Mouse (Mus musculus): Measurements from ENCODE around the gene Fam209. TPM values are rescaled to one million over a fixed set of nuclear protein-coding genes. Genes with fewer than 3 reads are reported as not detected.

Gene Fam209
- total RNA-seq, 1 experiment: 0.54 TPM

DNA sequence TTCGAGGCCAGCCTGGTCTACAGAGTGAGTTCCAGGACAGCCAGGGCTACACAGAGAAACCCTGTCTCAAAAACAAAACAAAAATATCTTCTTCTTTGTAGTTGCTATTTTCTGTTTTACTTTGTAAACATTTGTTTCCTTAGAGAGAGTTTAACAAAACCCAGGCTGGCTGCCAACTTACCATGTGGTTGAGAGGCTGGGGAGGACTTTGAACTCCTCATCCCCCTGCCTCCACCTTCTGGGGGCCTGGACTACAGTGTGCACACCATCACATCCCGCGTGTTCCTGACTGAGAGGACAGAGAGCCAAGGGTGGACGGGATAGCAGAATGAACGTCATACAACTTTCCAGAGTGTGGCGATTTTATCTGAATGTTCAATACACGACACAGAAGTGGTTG is 33.8 kb downstream of the Fam209 start:
- Histone ChIP-seq H3K4me1 (ENCODE audit: control insufficient read depth in 2 of 2, insufficient read depth in 2 of 2, low read length in 2 of 2, poor library complexity in 1 of 2) (peaks cover 4 to 8% of the 10 kb centered on the region in 2 experiments), H3K9me3 (ENCODE audit: control insufficient read depth, insufficient read depth, low read depth, low read length) (no peaks in the 10 kb centered on the region), H3K9ac (ENCODE audit: insufficient read depth, low read depth, low read length, poor library complexity, severe bottlenecking) (no peak overlapping the region), H3K4me3 (ENCODE audit: insufficient read depth in 1 of 2, low read depth in 1 of 2, low read length in 2 of 2, poor library complexity in 1 of 2, severe bottlenecking in 1 of 2) (no peak overlapping the region), H3K27ac (ENCODE audit: insufficient read depth, low read depth, low read length, poor library complexity, severe bottlenecking) (no peak overlapping the region), H3K36me3 (ENCODE audit: control insufficient read depth, insufficient read depth, low read length, poor library complexity, severe bottlenecking) (no peaks in the 10 kb centered on the region)
- DNase-seq (ENCODE audit: low read depth, low spot score): no peak
- in situ Hi-C loops (cut with MboI; ENCODE audit: low sequenced_read_pairs in 2 of 2, unreplicated experiment in 2 of 2): no loop called here
- TF ChIP-seq ZNF384 (IDR thresholded peaks at IDR 0.05; ENCODE audit: low read depth, low read length): no peak
- TF ChIP-seq MAFK (IDR thresholded peaks at IDR 0.05; ENCODE audit: insufficient read depth, low read depth, low read length): no peak
- no peak for TF ChIP-seq ZC3H11A (IDR thresholded peaks at IDR 0.05; ENCODE audit: borderline replicate concordance, low read depth, low read length)
- no peak for TF ChIP-seq HCFC1 (IDR thresholded peaks at IDR 0.05; ENCODE audit: borderline replicate concordance, insufficient read depth, low read length)
- no peak for TF ChIP-seq CHD2 (IDR thresholded peaks at IDR 0.05; ENCODE audit: low read depth, low read length)

- TF ChIP-seq ZNF384 (IDR thresholded peaks at IDR 0.05; ENCODE audit: low read depth, low read length) (peak; percentile 93), HCFC1 (IDR thresholded peaks at IDR 0.05; ENCODE audit: borderline replicate concordance, insufficient read depth, low read length) (no peak)
- Histone ChIP-seq H3K27ac (ENCODE audit: insufficient read depth, low read depth, low read length, poor library complexity, severe bottlenecking) (0 out of 2 replicates have a peak overlapping the region, but pooled peaks have one; percentile 14), H3K4me3 (ENCODE audit: insufficient read depth in 1 of 2, low read depth in 1 of 2, low read length in 2 of 2, poor library complexity in 1 of 2, severe bottlenecking in 1 of 2) (no peak overlapping the region), H3K4me1 (ENCODE audit: control insufficient read depth in 2 of 2, insufficient read depth in 2 of 2, low read length in 2 of 2, poor library complexity in 1 of 2) (peaks cover 2 to 13% of the 10 kb centered on the region in 2 experiments; a peak in 3 of 4 replicates), H3K9ac (ENCODE audit: insufficient read depth, low read depth, low read length, poor library complexity, severe bottlenecking) (peak overlapping the region; percentile 23; the same call in 1 of the 2 replicates), H3K36me3 (ENCODE audit: control insufficient read depth, insufficient read depth, low read length, poor library complexity, severe bottlenecking) (no peaks in the 10 kb centered on the region), H3K9me3 (ENCODE audit: control insufficient read depth, insufficient read depth, low read depth, low read length) (no peaks in the 10 kb centered on the region)
- peak; percentile 79 for DNase-seq (ENCODE audit: low read depth, low spot score)
- in situ Hi-C loops (cut with MboI; ENCODE audit: low sequenced_read_pairs in 2 of 2, unreplicated experiment in 2 of 2): no loop called here
Measured at GRCm38 (mm10) chr2:172510056-172510712, 37.9 kb downstream of the Fam209 start.

DNA sequence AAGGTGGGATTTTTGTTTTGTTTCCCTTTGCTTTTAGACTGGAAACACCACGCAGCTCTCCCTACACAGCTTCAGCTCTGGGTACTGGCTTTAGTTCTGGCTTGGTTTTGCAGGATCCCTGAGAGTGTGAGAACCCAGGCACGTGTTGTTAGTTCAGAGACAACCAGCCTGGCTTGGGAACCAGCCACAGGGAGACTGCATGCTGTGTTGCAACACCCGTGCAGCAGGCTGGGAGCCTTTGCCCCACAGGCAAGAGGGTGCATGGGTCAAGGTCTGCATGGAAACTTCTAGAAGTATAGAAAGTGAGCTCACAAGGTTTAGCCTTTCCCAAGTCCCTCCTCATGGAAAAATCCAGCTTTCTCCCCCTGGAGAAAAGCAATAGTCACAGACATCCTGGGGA is 38.6 kb downstream of the Fam209 start:
- H3K27ac ChIP-seq (ENCODE audit: insufficient read depth, low read depth, low read length, poor library complexity, severe bottlenecking): no peak overlapping the region
- no peak overlapping the region for H3K9ac ChIP-seq (ENCODE audit: insufficient read depth, low read depth, low read length, poor library complexity, severe bottlenecking)
- in situ Hi-C loops (cut with MboI; ENCODE audit: low sequenced_read_pairs in 2 of 2, unreplicated experiment in 2 of 2): no loop called here
- H3K9me3 ChIP-seq (ENCODE audit: control insufficient read depth, insufficient read depth, low read depth, low read length): no peaks in the 10 kb centered on the region
- DNase-seq (ENCODE audit: low read depth, low spot score): no peak
- H3K36me3 ChIP-seq (ENCODE audit: control insufficient read depth, insufficient read depth, low read length, poor library complexity, severe bottlenecking): no peaks in the 10 kb centered on the region
- TF ChIP-seq MAFK (IDR thresholded peaks at IDR 0.05; ENCODE audit: insufficient read depth, low read depth, low read length) (no peak), ZNF384 (IDR thresholded peaks at IDR 0.05; ENCODE audit: low read depth, low read length) (no peak), ZC3H11A (IDR thresholded peaks at IDR 0.05; ENCODE audit: borderline replicate concordance, low read depth, low read length) (no peak), HCFC1 (IDR thresholded peaks at IDR 0.05; ENCODE audit: borderline replicate concordance, insufficient read depth, low read length) (no peak), CHD2 (IDR thresholded peaks at IDR 0.05; ENCODE audit: low read depth, low read length) (no peak)
- H3K4me1 ChIP-seq (ENCODE audit: control insufficient read depth in 2 of 2, insufficient read depth in 2 of 2, low read length in 2 of 2, poor library complexity in 1 of 2): peaks cover 0 to 19% of the 10 kb centered on the region in 2 experiments; a peak in 3 of 4 replicates
- H3K4me3 ChIP-seq (ENCODE audit: insufficient read depth in 1 of 2, low read depth in 1 of 2, low read length in 2 of 2, poor library complexity in 1 of 2, severe bottlenecking in 1 of 2): no peak overlapping the region

DNA sequence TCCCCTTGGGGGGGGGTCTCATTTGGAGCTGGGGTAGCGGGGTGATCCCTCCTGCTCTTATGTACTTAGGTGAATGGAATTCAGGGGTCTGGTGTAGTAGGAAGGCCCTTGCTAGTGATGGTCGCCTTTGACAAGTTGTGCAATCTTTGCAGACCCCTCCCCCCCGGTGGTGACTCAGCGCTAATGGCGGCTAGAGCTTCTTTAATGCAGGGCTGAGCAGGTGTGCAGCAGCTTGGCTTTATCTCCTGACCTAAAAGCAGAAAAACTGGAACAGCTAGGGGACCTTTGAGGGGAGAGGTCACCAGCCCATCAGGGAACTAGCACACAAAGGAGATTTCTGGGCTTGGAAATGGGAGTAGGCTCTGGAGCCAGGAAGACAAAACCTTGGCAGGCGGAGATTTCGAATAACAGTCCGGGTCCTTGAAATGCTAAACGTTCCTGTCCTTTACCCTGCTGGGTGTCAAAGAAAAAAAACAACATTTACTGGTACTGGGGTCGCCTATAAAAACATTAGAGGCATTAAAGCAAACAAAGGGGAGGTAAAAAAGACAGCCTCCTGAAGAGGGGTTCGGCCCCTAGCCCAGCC is 44.2 kb downstream of the Fam209 start:
- H3K4me3 ChIP-seq (ENCODE audit: insufficient read depth in 1 of 2, low read depth in 1 of 2, low read length in 2 of 2, poor library complexity in 1 of 2, severe bottlenecking in 1 of 2): no peak overlapping the region
- peak; percentile 50; the same call in 1 of the 2 replicates for TF ChIP-seq CHD2 (IDR thresholded peaks at IDR 0.05; ENCODE audit: low read depth, low read length)
- no peak for TF ChIP-seq HCFC1 (IDR thresholded peaks at IDR 0.05; ENCODE audit: borderline replicate concordance, insufficient read depth, low read length)
- TF ChIP-seq ZNF384 (IDR thresholded peaks at IDR 0.05; ENCODE audit: low read depth, low read length): no peak
- TF ChIP-seq ZC3H11A (IDR thresholded peaks at IDR 0.05; ENCODE audit: borderline replicate concordance, low read depth, low read length): no peak
- TF ChIP-seq MAFK (IDR thresholded peaks at IDR 0.05; ENCODE audit: insufficient read depth, low read depth, low read length): peak; percentile 96
- peaks cover 2% of the 10 kb centered on the region; the same call in 1 of the 2 replicates for H3K36me3 ChIP-seq (ENCODE audit: control insufficient read depth, insufficient read depth, low read length, poor library complexity, severe bottlenecking)
- in situ Hi-C loops (cut with MboI; ENCODE audit: low sequenced_read_pairs in 2 of 2, unreplicated experiment in 2 of 2): no loop called here
- no peak overlapping the region for H3K9ac ChIP-seq (ENCODE audit: insufficient read depth, low read depth, low read length, poor library complexity, severe bottlenecking)
- H3K27ac ChIP-seq (ENCODE audit: insufficient read depth, low read depth, low read length, poor library complexity, severe bottlenecking): peak overlapping the region; percentile 98
- no peaks in the 10 kb centered on the region for H3K9me3 ChIP-seq (ENCODE audit: control insufficient read depth, insufficient read depth, low read depth, low read length)
- peak; percentile 86 for DNase-seq (ENCODE audit: low read depth, low spot score)
- peaks cover 0 to 39% of the 10 kb centered on the region in 2 experiments; a peak in 2 of 4 replicates for H3K4me1 ChIP-seq (ENCODE audit: control insufficient read depth in 2 of 2, insufficient read depth in 2 of 2, low read length in 2 of 2, poor library complexity in 1 of 2)
